Mouse (Mus musculus) ES-E14 (cell line): ENCODE results near the gene Kif26b. TPM values are rescaled to one million over a fixed set of nuclear protein-coding genes. Genes with fewer than 3 reads are reported as not detected.

Source experiments
- DNase-seq: peaks from one replicate; pipeline ENCODE4 v3.0.0-alpha.2; 2013; ENCODE audit warnings: low read depth, low spot score
- H3K27ac ChIP-seq: 2 replicates; pipeline ENCODE4 v1.5.1; 2012; ENCODE audit warnings: low read depth, mild to moderate bottlenecking, low read length, moderate library complexity, mixed read lengths; ENCODE audit not compliant: poor library complexity, insufficient read depth, severe bottlenecking
- H3K36me3 ChIP-seq: 2 replicates; pipeline ENCODE4 v1.6.1; 2012; ENCODE audit warnings: mild to moderate bottlenecking, low read length, moderate library complexity, mixed read lengths; ENCODE audit not compliant: control insufficient read depth, poor library complexity, insufficient read depth, severe bottlenecking
- H3K4me1 ChIP-seq, 2 experiments: fragments of 150-350 bp in 1 of 2; sonication (generic) in 1 of 2; 2 replicates each; pipeline ENCODE4 v1.6.1; 2012; ENCODE audit warnings: low read length in 2 of 2, mild to moderate bottlenecking in 1 of 2, mixed read lengths in 1 of 2; ENCODE audit not compliant: control insufficient read depth in 2 of 2, insufficient read depth in 2 of 2, poor library complexity in 1 of 2
- H3K4me3 ChIP-seq, 2 experiments: fragments of 150-350 bp in 1 of 2; sonication (generic) in 1 of 2; 2 replicates each; pipeline ENCODE4 v1.5.1; 2012; ENCODE audit warnings: low read length in 2 of 2, low read depth in 1 of 2, mild to moderate bottlenecking in 1 of 2, mixed read lengths in 1 of 2; ENCODE audit not compliant: insufficient read depth in 1 of 2, poor library complexity in 1 of 2, severe bottlenecking in 1 of 2
- H3K9ac ChIP-seq: 2 replicates; pipeline ENCODE4 v1.6.1; 2012; ENCODE audit warnings: low read depth, mild to moderate bottlenecking, low read length, mixed read lengths; ENCODE audit not compliant: poor library complexity, insufficient read depth, severe bottlenecking
- H3K9me3 ChIP-seq: fragments of 150-350 bp; sonication (generic); 2 replicates; pipeline ENCODE4 v1.6.1; 2012; ENCODE audit warnings: low read depth, mild to moderate bottlenecking, low read length; ENCODE audit not compliant: control insufficient read depth, insufficient read depth
- CHD2 ChIP-seq: IDR thresholded peaks from 2 replicates; pipeline ENCODE4 v1.6.1; 2014; ENCODE audit warnings: mild to moderate bottlenecking, low read depth, low read length, inconsistent platforms
- HCFC1 ChIP-seq: IDR thresholded peaks from 2 replicates; pipeline ENCODE4 v1.6.1; 2012; ENCODE audit warnings: low read length, inconsistent platforms, borderline replicate concordance; ENCODE audit not compliant: insufficient read depth
- MAFK ChIP-seq: IDR thresholded peaks from 2 replicates; pipeline ENCODE4 v1.6.1; 2014; ENCODE audit warnings: mild to moderate bottlenecking, low read depth, low read length, inconsistent platforms; ENCODE audit not compliant: insufficient read depth
- ZC3H11A ChIP-seq: IDR thresholded peaks from 2 replicates; pipeline ENCODE4 v1.6.1; 2012; ENCODE audit warnings: low read depth, mild to moderate bottlenecking, inconsistent platforms, low read length, borderline replicate concordance
- ZNF384 ChIP-seq: IDR thresholded peaks from 2 replicates; pipeline ENCODE4 v1.6.1; 2012; ENCODE audit warnings: low read depth, low read length, inconsistent platforms
- in situ Hi-C, 2 experiments: fragments of 600-800 bp; cut with MboI; formaldehyde crosslinking; loops; one replicate each; pipeline ENCODE4 v1.15.1; 2025; ENCODE audit warnings: low sequenced_read_pairs in 2 of 2, inconsistent platforms in 1 of 2; ENCODE audit not compliant: unreplicated experiment in 2 of 2
- total RNA-seq: library from RNA; depleted of rRNA; stranded (reverse); fragments of 300-350 nt; gene quantifications from 2 replicates; pipeline ENCODE4 v1.2.3, GENCODE M21; 2012

Kif26b gene
- total RNA-seq, 1 experiment, result 0.94 TPM

GRCm38 (mm10) chr1:178630042-178630441 lies 101.1 kb downstream of the Kif26b start:
- H3K9me3 ChIP-seq, result no peaks in the 10 kb centered on the region
- TF ChIP-seq CHD2, result no peak
- TF ChIP-seq MAFK, result no peak
- TF ChIP-seq ZNF384, result no peak
- no peak for TF ChIP-seq HCFC1
- TF ChIP-seq ZC3H11A, result no peak
- H3K36me3 ChIP-seq, result no peaks in the 10 kb centered on the region
- H3K4me1 ChIP-seq, result no peaks in the 10 kb centered on the region
- no peak overlapping the region for H3K4me3 ChIP-seq
- no peak overlapping the region for H3K27ac ChIP-seq
- DNase-seq, result no peak
- in situ Hi-C loops, result no loop called here
- H3K9ac ChIP-seq, result no peak overlapping the region

GRCm38 (mm10) chr1:178631863-178632262 lies 102.9 kb downstream of the Kif26b start:
- H3K4me1 ChIP-seq, result no peaks in the 10 kb centered on the region

GRCm38 (mm10) chr1:178634359-178635085 lies 105.6 kb downstream of the Kif26b start:
- no peaks in the 10 kb centered on the region for H3K4me1 ChIP-seq
- H3K4me3 ChIP-seq, result no peak overlapping the region
- no peaks in the 10 kb centered on the region for H3K36me3 ChIP-seq
- TF ChIP-seq ZC3H11A (no peak), CHD2 (no peak), HCFC1 (no peak), ZNF384 (no peak), MAFK (no peak)
- H3K9ac ChIP-seq, result no peak overlapping the region
- in situ Hi-C loops, result no loop called here
- DNase-seq, result no peak
- H3K27ac ChIP-seq, result no peak overlapping the region
- no peaks in the 10 kb centered on the region for H3K9me3 ChIP-seq

More at GRCm38 (mm10) chr1:178631863-178632262, 102.9 kb downstream of the Kif26b start:
- TF ChIP-seq ZC3H11A, result no peak
- TF ChIP-seq MAFK, result no peak
- no peak for TF ChIP-seq ZNF384
- no peak for TF ChIP-seq HCFC1
- no peak for TF ChIP-seq CHD2
- Histone ChIP-seq H3K36me3 (no peaks in the 10 kb centered on the region), H3K4me3 (no peak overlapping the region), H3K9ac (no peak overlapping the region), H3K27ac (no peak overlapping the region), H3K9me3 (no peaks in the 10 kb centered on the region)
- DNase-seq, result no peak
- in situ Hi-C loops, result no loop called here

- TF ChIP-seq ZC3H11A (no peak), ZNF384 (no peak), HCFC1 (no peak), CHD2 (no peak), MAFK (no peak)
- no peaks in the 10 kb centered on the region for H3K36me3 ChIP-seq
- H3K4me3 ChIP-seq, result no peak overlapping the region
- no peaks in the 10 kb centered on the region for H3K4me1 ChIP-seq
- DNase-seq, result no peak
- H3K9ac ChIP-seq, result no peak overlapping the region
- no peaks in the 10 kb centered on the region for H3K9me3 ChIP-seq
- H3K27ac ChIP-seq, result no peak overlapping the region
- in situ Hi-C loops, result no loop called here
Measured at GRCm38 (mm10) chr1:178635470-178635869, 106.5 kb downstream of the Kif26b start.
